In the genomic region with DNA sequence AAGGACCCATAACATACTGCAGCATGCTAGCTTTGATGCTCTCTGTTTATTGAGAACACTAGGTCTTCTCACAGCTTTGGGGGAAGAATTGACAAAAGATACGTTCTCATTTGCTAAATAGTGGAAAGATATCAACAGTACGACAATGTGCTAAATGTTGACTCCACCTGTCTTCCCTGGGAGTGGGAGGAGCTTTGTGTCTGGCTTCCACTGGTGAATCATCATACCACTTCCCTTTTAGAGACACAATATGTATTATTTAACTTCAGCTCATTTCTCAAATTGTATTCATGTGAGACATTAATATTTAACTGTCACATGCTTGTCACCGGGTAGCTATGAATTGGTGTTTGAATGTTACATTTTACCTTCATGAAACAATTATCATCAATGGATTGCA, we compare ENCODE assay signal across 23 mouse cellular contexts. TPM values are rescaled to one million over a fixed set of nuclear protein-coding genes. Genes with fewer than 3 reads are reported as not detected.
DNase-seq lines count a peak whose midpoint lies in the region; ATAC-seq and TF ChIP-seq lines count a peak whose summit lies in the region.
"Had no signal": no experiment of that assay in that cellular context is flagged by ENCODE, and none has a peak within 500 bp of the region (broad histone marks: within the 10 kb centered on the region; RNA-seq: fewer than 3 reads in every experiment).

No protein-coding gene starts in this region.

- DNase-seq in lung, adult 2 months = no peak
- DNase-seq in lung, postnatal 14 days = no peak
- peak; percentile 31 to 41 for DNase-seq in B cell, adult 2 months
- DNase-seq in adrenal gland, postnatal 4 days (ENCODE audit: low spot score in 2 of 2) = no peak
- DNase-seq: adrenal gland, postnatal 36 days; cerebellum, adult 11-12 months; cerebellum, postnatal 10 days; forebrain, postnatal 0 days; gastrocnemius, postnatal 25 days; kidney, adult 11 months; kidney, postnatal 36 days; right cerebral cortex, postnatal 14 days; thymus, postnatal 14 days had no signal

- H3K27ac ChIP-seq in forebrain, embryonic 15.5 days (replicated peaks) = no peak overlapping the region
- H3K27ac ChIP-seq: forebrain, embryonic 10.5 days; kidney, embryonic 15.5 days; limb, embryonic 13.5 days; liver, embryonic 12.5 days; midbrain, embryonic 15.5 days had no signal

- WGBS in lung, adult 2 months = 29% methylated on average over 3 of the region's 3 CpGs
- 77% methylated on average over 3 of the region's 3 CpGs for WGBS in forebrain, embryonic 15.5 days

- peaks cover 19% of the 10 kb centered on the region for H3K4me1 ChIP-seq in lung, adult 2 months (ENCODE audit: control insufficient read depth, insufficient read depth, low read length)
- H3K4me1 ChIP-seq in forebrain, embryonic 15.5 days = peaks cover 6% of the 10 kb centered on the region

- H3K9me3 ChIP-seq in forebrain, embryonic 15.5 days = no peaks in the 10 kb centered on the region
- H3K9me3 ChIP-seq: forebrain, embryonic 10.5 days; kidney, embryonic 15.5 days; limb, embryonic 13.5 days; liver, embryonic 12.5 days; midbrain, embryonic 15.5 days had no signal

- no peak overlapping the region for H3K9ac ChIP-seq in forebrain, embryonic 15.5 days (replicated peaks)
- H3K9ac ChIP-seq: forebrain, postnatal 0 days; kidney, embryonic 15.5 days; limb, embryonic 13.5 days; liver, embryonic 12.5 days; midbrain, embryonic 15.5 days had no signal

- H3K27me3 ChIP-seq in forebrain, embryonic 15.5 days = no peaks in the 10 kb centered on the region

- ATAC-seq in common myeloid progenitor, adult 5-6 weeks (replicated peaks; ENCODE audit: low read depth, poor library complexity, severe bottlenecking) = peak; percentile 55
- ATAC-seq in monocyte, adult 5-6 weeks (replicated peaks; ENCODE audit: insufficient number of reproducible peaks, low FRiP score, low TSS enrichment, poor library complexity, severe bottlenecking) = peak; percentile 45; the same call in 1 of the 2 replicates
- ATAC-seq in forebrain, embryonic 15.5 days (replicated peaks) = no peak
- ATAC-seq: forebrain, postnatal 0 days; liver, embryonic 12.5 days; midbrain, embryonic 15.5 days had no signal

- no peak for TF ChIP-seq CTCF in lung, adult 2 months (IDR thresholded peaks at IDR 0.05; ENCODE audit: insufficient read depth, low read length)

- no peak for TF ChIP-seq POLR2A in lung, adult 2 months (IDR thresholded peaks at IDR 0.05; ENCODE audit: borderline replicate concordance, extremely low read depth, low read depth, low read length)

- H3K4me2 ChIP-seq in forebrain, embryonic 15.5 days (replicated peaks) = no peak overlapping the region
- H3K4me2 ChIP-seq: heart, embryonic 11.5 days; kidney, embryonic 15.5 days; limb, embryonic 13.5 days; liver, embryonic 12.5 days; midbrain, embryonic 15.5 days had no signal

- no peaks in the 10 kb centered on the region for H3K36me3 ChIP-seq in forebrain, embryonic 15.5 days
- H3K36me3 ChIP-seq: forebrain, embryonic 10.5 days; kidney, embryonic 15.5 days; limb, embryonic 13.5 days; liver, embryonic 12.5 days; midbrain, embryonic 15.5 days had no signal

- H3K4me3 ChIP-seq in lung, adult 2 months (replicated peaks; ENCODE audit: extremely low read depth, low read depth, low read length) = peak overlapping the region; percentile 32
- no peak overlapping the region for H3K4me3 ChIP-seq in forebrain, embryonic 15.5 days
- H3K4me3 ChIP-seq: forebrain, embryonic 10.5 days; kidney, embryonic 15.5 days; limb, embryonic 13.5 days; liver, embryonic 12.5 days; midbrain, embryonic 15.5 days had no signal

RNA-seq across cellular contexts. Expression of a gene that starts 2.8 kb away (rescaled TPM):
- 220 and 261 TPM in 2 replicates for polyA plus RNA-seq in lung, adult 2 months (2012; rRNA removed)
- total RNA-seq in common myeloid progenitor, adult 5-6 weeks (2017) = 1.6 and 2.7 TPM in 2 replicates
- total RNA-seq in monocyte, adult 5-6 weeks (2017) = 1.2 to 12.2 TPM (median 3.1 TPM) in 3 replicates
- polyA plus RNA-seq in forebrain, embryonic 15.5 days (2015; fragmentation: Nextera tagmentation; extraction: Ambion mirVana) = 10.9 and 12.0 TPM in 2 replicates
- total RNA-seq in adrenal gland, postnatal 4 days (2021) = 10 to 100 TPM; 21.0 to 24.1 TPM

RNA-seq across cellular contexts. Expression of a gene that starts 22.3 kb away (rescaled TPM):
- 1,746 and 2,229 TPM in 2 replicates for polyA plus RNA-seq in lung, adult 2 months (2012; rRNA removed)
- not detected in 2 replicates for total RNA-seq in common myeloid progenitor, adult 5-6 weeks (2017)
- not detected in 3 replicates for total RNA-seq in monocyte, adult 5-6 weeks (2017)
- 30.1 and 32.3 TPM in 2 replicates for polyA plus RNA-seq in forebrain, embryonic 15.5 days (2015; fragmentation: Nextera tagmentation; extraction: Ambion mirVana)
- total RNA-seq in adrenal gland, postnatal 4 days (2021) = 100 to 1,000 TPM; 172 to 175 TPM
- total RNA-seq: neutrophil, adult 5-6 weeks had no signal

Comparison
In these comparisons a context has a peak if more than half of its experiments do, and no peak if none do; other contexts are left out.
1. DNase-seq: peak in B cell, adult 2 months (2 of 2); none in lung, adult 2 months (single experiment), lung, postnatal 14 days (single experiment) and adrenal gland, postnatal 4 days (0 of 2).
2. RNA of a gene that starts 22.3 kb away (total RNA-seq): 172 to 175 TPM in adrenal gland, postnatal 4 days; not detected in common myeloid progenitor, adult 5-6 weeks and not detected in monocyte, adult 5-6 weeks; every median in the first group is over 100 times any median in the second.